Mouse (Mus musculus): ENCODE results near the gene Ass1.

Ass1 gene

DNA sequence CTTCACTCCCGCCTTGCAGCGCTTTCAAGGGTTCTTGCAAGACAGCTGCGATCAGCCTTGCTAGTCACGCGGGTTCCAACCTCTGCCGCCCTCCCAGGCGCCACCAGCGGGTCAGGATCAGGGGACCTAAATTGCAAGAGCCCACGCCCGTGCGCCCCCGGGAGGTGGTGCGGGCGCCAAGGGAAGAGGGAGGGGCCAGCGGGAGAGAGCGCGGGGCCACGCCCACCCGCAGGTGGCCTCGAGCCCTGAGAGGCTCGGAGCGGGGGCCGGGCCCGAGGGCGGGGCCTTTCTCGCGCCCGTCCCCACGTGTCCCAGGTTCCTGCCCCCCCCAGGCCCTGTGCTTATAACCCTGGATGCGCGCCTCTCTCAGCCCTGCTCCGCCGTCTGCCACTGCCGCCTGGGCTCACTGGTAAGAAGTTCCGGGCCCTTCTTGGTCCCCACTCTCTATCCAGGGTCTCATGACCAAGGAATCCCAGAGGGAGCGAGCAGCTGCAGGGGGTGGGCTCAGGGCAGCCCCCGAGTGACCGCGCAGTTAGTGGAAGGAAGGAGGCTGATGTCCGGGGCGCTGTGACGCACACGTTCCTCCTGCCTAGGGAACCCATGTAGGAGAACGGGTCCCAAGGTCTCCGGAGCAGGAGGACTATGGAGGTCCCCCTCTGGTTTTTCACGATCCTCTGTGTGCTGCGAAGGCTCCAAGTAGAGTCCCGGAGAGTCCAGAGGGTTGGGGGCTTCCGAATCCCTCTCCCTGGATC, at the start of gene Ass1:
Gene Ass1, plus strand, starts transcription at position 277 of the 752 bp plus-strand sequence.
- DNase-seq (ENCODE audit: low spot score in 2 of 2): peak; percentile 46 to 65

DNA sequence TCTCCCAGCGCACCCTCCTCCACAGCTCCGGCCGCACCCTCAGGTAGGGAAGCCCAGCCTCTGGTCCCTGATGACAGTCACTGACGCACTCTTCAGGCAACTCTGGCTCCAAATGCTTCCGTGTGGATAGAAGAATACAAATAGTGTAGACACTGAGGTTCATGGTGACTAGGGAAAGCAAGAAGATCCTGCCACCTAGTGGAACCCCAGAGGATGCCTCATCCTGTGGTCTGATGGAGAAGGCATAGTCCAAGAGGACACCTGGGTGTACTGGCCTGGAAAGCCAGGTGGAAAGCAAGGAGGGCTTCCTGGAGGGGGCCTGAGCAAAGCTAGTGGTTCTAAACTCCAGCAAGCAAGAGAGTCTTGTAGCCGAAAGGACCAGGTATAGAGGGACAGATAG, 49.1 kb upstream of the Ass1 start:
- no peak for DNase-seq (ENCODE audit: low spot score in 2 of 2)

DNA sequence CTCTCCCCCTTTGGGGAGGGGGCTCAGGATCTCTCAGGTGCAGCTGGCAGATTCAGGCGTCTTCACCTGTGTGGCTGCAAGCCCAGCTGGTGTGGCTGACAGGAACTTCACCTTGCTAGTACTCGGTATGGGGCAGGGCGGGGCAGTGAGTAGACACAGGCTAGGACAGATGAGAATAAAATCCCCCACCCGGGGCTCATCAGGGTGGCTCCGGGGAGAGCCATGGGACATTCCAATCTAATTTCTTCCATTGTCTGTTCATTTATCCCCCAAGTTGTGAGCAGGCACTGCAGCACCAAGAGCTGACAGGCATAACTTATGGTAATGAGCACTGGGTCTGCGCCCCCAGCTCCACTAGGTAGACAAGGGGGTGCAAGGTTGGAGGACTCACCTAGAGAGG, 47.4 kb upstream of the Ass1 start:
- no peak for DNase-seq (ENCODE audit: low spot score in 2 of 2)

DNA sequence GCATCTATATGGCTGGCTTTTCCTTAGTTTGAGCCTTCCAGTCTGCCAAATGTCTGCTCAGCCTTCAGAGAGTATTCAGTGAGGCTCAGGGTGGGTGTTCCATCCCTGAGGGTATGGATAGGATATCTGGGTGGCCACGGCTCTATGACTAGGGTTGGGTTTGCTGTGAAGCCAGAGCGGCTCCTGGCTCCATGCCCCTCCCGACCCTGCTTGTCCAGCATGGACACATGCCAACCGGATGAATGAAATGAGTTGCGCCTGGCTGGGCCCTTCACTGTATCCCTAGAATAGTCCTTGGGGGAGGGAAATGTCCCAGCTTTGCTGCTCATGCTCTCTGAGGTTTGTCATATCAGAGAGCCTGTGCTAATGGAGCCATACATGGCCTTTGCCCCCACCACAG, 38.5 kb upstream of the Ass1 start:
- DNase-seq (ENCODE audit: low spot score in 2 of 2): no peak

DNA sequence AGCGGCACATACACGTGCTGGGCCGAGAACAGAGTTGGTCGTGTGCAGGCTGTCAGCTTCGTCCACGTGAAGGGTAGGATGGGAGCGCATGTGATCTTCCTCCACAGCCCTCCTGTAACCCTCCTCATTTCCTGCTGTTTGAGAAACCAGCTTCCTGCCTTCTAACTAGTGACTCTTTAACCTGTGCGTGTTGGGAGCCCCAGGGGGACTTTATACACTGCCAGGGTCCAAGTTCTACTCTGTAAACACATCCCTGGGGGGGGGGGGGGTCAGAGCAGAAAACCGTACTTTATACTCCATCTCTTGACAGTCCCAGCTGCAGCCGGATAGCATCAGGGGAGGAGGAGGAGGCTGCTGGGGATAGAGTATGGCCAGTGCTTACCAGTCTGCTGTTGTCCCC, 35.3 kb upstream of the Ass1 start:
- DNase-seq (ENCODE audit: low spot score in 2 of 2): no peak

DNA sequence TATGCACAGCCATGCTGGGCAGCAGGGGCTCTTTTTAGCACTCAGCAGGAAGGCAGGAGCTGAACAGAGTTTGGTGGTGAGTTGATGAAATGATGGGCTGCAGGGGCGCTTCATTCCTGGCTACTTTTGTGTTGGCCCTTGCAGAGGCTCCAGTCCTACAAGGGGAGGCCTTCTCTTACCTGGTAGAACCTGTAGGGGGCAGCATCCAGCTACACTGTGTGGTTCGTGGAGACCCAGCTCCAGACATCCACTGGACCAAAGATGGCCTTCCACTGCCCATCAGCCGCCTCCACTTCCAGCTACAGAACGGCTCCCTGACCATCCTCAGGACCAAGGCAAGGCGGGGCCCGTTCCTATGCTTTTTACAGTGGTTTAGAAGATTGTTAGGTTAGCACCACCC, 34.4 kb upstream of the Ass1 start:
- no peak for DNase-seq (ENCODE audit: low spot score in 2 of 2)

DNA sequence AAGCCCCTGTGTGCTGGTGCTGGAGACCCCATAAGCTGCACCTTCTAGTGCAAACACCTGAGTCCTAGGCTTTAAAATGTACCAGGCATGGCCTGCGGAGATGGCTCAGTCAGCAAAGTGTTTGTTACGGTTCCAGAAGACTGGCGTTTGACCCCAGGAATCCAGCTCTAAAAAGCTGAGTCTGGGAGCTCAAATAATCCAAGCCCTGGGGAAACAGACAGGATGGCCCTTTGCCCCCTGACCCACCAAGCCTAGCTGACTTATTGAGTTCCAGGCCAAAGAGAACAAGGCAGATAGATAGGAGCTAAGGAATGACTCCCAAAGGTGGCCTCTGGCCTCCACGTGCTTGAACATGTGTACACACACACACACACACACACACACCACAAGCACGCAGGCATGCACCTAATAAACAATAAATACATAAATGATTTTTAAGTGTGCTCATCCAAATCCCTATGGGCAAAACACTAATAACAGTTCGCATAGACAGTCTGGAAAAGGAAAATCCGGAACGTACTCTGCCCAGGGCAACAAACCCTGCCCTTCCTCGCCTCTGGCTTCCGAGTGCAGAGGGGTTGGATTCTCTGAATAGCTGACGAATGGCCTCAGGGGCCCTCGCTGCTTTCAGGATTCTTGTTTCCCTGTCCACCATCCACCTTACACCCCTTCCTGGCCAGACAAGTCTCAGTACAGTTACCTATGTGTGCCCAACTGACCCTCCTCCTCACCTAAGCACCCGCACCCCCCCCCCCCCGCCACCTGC, 32.3 kb upstream of the Ass1 start:
- DNase-seq (ENCODE audit: low spot score in 2 of 2): no peak

DNA sequence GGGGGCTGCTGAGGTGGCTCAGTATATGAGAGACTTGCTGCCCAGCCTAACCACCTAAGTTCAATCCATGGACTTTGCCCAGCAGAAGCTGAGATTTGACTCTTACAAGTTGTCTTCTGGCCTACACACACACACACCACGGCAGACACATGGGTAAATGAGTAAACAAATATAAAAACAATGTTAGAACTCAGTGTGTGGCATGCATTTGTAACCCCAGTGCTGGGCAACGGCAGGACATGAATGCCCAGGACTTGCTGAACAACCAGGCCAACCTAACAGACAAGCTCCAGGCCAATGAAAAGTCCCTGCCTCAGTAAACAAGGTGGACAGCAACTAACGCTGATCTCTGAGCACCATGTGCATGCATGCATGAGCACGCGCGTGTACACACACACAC, 30.4 kb upstream of the Ass1 start:
- DNase-seq (ENCODE audit: low spot score in 2 of 2): no peak

DNA sequence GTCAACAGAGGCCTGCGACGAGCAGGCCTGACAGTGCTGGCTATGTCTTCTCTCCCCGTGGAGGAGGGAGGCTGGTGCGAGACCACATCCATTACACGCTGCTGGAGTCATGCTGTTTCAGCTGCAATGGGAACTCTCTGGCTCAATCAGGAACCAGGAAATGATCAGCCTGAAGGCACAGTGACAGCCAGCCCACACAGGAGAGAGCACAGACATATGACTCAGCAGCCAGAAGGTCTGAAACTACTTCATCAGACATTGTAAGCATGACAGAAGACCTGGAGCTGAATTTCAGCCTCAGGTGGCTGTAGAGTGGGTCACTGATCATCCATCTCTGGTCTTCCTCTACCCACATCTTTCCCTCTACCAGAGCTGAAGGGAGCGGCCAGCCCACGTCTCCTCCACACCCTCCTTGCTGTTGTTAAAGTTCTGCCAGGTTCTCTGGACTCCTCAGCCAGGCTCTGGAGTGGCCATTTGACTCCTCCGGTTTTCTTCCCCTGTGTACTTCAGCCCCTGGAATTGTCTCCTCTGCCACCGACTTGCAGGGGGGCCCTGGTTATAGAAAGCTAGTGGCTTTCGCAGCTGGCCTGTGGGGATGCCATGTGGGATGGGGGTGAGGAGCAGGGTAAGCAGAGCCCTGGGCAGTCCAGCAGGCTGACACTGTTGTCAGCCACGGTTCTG, 27.4 kb upstream of the Ass1 start:
- peak in 1 of 2 experiments; percentile 43 for DNase-seq (ENCODE audit: low spot score in 2 of 2)

DNA sequence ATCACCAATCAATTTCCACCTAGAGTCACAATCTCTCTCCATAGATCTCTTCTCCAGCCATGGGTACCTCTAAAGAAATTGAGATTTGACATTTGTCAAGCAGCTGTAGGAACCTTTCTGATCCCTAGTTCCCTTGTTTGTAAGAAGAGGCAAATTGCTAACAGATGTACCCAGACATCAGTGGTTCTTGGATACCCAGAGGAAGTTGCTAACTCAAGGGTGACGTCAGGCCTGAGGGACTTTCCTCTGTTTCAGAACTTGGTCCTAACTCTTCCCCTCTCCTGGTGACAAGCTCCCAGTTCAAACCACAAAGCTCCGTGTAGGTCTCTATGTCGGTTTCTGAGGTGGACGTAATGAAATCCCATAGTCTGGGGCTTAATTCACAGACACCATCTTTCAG, 24.0 kb upstream of the Ass1 start:
- no peak for DNase-seq (ENCODE audit: low spot score in 2 of 2)

DNA sequence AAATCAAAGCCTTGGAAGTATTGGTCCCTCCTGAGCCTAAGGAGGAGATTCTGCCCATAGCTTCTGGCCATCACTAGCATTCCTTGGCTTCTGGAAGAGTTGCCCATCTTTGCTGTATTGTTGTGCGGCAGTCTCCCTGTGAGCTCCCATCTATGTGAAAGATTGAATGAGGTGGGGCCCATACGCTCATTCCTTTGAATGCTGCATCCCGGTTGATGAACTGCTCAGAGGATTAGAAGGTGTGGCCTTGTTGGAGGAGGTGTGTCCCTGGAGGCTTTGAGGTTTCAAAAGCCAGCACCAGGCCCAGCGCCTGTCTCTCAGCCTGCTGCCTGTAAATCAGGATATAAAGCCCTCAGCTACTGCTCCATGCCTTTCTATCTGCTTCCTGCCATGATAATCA, 23.6 kb upstream of the Ass1 start:
- no peak for DNase-seq (ENCODE audit: low spot score in 2 of 2)

DNA sequence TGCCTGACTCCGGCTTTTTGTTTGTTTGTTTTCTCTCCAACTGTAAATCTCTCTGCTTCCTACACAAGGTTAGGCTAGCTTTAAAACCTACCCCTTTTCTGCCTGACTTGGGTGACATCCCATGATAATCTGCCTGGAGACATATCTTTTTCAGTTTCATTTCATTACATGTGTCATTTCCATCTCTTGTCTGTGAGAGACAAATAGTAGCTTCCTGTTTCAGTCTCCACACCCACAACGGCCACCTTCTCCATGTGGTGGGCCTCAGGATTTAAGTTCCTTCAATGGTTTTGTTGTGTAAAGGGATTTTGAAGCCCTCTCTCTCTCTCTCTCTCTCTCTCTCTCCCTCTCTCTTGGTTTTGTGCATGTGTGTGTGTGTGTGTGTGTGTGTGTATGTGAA, 22.5 kb upstream of the Ass1 start:
- DNase-seq (ENCODE audit: low spot score in 2 of 2): no peak

DNA sequence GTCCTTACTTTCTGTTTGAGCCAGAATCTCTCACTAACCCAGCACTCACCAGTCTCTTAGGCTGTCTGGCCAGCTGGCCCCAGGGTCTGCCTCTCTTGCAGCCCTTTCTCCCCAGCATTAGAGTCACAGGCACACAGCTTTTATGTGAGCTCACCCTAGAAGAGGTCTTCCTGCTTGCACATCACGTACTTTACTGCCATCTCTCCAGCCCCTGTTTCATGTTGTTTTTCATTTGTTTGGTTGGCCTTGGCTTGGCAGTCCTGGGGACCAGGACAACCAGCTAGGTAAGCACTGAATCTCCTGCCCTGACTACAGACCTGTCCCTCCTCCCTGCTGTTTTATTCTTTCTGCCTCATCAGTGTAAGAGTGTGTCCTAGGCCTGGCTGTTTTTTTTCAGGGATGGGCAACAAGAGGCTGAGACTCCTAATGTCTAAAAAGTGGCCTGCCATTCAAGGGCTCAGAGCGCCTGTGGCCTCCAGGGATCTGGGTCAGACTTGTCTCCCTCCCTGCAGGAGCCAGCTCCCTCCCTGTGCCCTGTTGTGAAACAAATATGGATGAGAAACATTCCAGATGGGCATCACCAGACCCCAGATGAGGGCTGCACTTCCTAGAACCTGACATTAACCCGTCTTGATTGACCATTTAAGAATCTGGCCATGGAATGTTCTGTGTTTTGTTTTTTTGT, 21.1 kb upstream of the Ass1 start:
- no peak for DNase-seq (ENCODE audit: low spot score in 2 of 2)

DNA sequence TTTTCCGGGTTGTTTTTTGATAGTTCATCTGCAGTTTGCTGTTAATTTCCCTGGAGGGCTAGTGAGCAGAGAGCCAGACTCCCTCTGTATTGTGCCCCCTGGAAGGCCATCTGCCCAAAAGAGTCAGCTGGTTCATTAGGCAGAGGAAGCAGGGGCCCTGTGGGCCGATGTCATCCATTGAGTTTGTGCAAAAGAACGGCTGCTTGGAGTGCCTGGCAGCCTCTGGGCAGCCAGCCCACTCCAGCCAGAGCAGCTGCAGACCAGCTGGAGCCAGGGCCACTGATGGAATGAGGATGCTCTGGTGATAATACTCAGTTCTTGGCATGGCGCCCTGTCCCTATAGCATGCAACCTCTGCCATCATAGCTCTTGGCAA, 20.6 kb upstream of the Ass1 start:
- DNase-seq (ENCODE audit: low spot score in 2 of 2): peak; percentile 56 to 64

DNA sequence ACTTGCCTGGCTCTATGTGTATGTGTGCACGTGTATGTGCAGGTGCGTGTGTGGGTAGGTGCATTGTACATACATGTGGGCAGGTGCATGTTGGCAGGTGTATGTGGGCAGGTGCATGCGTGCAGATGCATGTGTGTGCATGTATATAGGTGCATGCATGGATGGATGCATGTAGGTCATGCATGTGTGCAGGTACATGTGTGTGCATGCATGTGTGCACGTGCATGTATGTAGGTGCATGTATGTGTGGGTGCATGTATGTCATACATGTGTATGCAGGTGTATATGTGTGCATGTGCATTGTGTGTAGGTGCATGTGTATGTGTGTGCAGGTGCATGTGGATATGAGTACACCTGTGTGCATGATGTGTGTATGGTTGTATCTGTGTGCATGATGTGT, 20.1 kb upstream of the Ass1 start:
- DNase-seq (ENCODE audit: low spot score in 2 of 2): no peak

DNA sequence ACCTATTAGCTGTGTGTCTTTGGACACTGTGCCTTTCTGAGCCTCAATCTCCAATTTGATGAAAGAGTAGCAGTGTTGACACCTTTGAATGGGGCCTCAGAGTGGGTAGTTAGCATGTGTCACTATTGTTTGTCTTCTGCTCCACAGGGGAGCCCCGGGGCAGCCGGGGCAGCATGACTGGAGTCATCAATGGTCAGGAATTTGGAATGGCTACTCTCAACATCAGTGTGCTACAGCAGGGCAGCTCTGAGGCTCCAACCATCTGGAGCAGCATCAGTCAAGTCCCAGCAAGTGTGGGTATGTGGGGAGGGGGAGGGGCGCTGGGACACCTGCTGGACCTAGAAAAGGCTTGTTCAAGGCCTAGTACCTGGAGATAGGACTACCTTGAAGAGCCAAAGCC, 19.3 kb upstream of the Ass1 start:
- no peak for DNase-seq (ENCODE audit: low spot score in 2 of 2)

DNA sequence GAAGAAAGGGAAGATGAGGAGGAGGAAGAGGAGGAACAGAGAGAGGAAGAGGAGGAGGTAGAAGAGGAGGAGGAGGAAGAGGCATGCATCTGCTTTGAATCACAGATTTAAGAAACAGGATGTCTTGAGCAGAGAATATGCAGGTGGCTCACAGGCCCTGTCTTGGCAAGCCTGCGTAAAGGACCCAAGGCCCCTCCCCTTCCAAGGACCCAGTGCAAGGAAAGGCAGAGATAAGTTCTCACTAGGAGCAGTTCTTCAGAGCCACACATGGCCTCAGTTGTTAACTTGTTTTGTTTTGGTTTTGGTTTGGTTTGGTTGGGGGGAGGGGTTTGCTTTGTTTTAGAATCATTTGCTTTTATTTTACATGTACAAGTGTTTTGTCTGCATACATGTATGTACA, 18.5 kb upstream of the Ass1 start:
- DNase-seq (ENCODE audit: low spot score in 2 of 2): no peak

DNA sequence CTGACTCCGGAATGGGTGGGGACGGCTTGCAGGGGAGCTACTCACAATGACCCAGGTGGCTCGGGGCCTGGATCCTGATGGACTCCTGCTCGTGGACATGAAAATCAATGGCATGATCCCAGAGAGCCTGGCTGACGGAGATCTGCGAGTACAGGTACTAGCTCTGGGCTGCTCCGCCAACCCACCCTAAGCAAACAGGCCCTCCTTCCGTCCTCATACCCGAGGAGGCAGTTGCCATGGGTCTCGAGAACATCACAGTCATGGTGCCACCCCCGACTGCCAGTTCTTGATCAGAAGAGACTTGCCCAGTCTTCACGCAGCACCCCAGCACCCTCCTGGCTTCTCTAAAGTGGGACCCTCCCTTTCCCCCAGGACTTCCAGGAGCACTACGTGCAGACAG, 17.0 kb upstream of the Ass1 start:
- no peak for DNase-seq (ENCODE audit: low spot score in 2 of 2)

DNA sequence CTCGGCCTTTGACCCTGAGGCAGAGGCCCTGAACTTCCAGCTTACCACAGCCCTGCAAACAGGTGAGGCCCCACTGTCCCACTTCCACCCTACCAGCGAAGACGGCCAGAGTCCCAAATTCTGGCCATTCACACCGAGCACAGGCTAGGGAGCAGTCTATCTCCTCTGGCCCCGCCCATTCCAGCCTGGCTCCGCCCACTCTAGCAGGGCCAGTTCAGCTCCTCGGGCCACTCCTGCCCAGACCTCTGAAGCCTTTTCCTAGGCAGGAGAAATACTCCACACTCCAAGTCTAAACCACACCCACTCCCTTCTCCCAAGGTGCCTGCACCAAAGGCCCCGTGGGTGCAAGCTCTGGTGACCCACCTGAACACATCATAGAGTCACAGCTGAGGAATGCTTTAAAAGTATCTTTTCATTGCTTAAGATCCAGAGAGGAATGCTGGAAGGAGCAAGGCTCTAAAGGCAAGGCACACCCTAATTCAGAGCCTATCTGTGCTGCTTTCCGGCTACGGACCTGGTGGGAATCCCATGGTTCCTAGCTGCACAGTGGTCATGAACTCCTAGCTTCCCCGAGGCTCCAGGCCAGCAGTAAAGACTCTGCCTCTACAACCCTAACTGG, 16.3 kb upstream of the Ass1 start:
- DNase-seq (ENCODE audit: low spot score in 2 of 2): no peak

DNA sequence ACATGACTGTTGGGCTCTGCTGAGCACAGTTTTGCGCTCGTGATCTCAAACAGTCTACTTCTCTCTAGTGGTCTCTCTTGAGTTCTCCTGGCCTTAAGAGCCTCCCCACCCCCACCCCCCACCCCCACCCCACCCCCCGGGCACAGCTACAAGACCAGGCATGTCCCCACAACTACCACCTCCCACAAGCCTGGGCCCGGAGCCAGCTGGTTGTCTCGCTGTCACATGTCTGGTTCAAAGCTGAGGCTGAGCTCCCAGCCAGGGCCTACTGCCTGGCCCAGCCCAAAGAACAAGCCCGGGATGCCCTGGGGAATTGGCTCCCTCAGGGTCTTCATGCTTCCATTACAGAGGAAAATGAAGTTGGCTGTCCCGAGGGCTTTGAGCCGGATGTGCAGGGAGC, 15.7 kb upstream of the Ass1 start:
- peak; percentile 42 to 50 for DNase-seq (ENCODE audit: low spot score in 2 of 2)

DNA sequence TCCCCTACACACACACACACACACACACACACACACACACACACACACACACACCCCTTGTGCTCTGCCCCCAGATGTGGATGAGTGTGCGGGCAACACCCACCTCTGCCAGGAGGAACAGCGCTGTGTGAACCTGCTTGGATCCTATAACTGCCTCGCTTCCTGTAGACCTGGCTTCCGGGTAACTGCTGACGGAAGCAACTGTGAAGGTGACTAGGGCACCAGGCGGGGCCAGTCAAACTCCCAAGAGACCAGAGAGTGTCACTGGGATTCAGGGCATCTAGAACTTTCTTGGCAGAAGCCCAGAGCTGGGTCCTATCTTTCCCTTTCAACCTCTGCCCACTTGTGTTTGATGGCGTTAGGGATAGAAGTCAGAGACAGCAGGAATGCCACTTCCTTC, 14.6 kb upstream of the Ass1 start:
- no peak for DNase-seq (ENCODE audit: low spot score in 2 of 2)

DNA sequence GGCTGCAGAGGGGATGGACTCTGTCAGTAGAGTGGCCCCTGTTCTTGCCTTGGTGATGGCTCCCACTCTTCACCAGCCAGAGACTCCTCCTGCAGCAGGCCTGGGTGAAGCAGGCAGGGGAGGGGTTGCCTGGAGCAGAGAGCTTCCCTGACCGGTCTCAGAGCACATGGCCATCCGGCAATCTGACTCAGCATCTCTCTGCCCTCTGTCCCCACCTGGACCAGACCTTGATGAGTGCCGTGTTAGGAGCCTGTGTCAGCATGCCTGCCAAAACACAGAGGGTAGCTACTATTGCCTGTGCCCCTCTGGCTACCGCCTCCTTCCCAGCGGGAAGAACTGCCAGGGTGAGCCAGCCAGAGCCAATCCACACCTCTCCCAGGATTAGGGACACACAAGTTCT, 11.5 kb upstream of the Ass1 start:
- no peak for DNase-seq (ENCODE audit: low spot score in 2 of 2)

Measured in frontal cortex, postnatal 10 days (tissue).